Mouse (Mus musculus) forebrain, postnatal 0 days (tissue): ENCODE results near the gene Wbp1. TPM values are rescaled to one million over a fixed set of nuclear protein-coding genes. Genes with fewer than 3 reads are reported as not detected.

Experiments used
- ATAC-seq: fragments of 200-750 bp; cut with Nextera tagmentation; 2 replicates; pipeline ENCODE4 v1.8.0; 2017; ENCODE audit warnings: mild to moderate bottlenecking, moderate library complexity
- DNase-seq: peaks from one replicate; pipeline ENCODE4 v3.0.0-alpha.2; 2015
- H3K27ac ChIP-seq: fragments of 300-500 bp; sonication (generic); 2 replicates; pipeline ENCODE4 v1.5.1; 2014; ENCODE audit warnings: low read depth, mild to moderate bottlenecking, antibody characterized with exemption, low read length, moderate library complexity, mixed read lengths
- H3K27me3 ChIP-seq: fragments of 300-500 bp; sonication (generic); 2 replicates; pipeline ENCODE4 v1.6.1; 2014; ENCODE audit warnings: mild to moderate bottlenecking, low read length, mixed read lengths; ENCODE audit not compliant: insufficient read depth
- H3K36me3 ChIP-seq: fragments of 300-500 bp; sonication (generic); 2 replicates; pipeline ENCODE4 v1.6.1; 2014; ENCODE audit warnings: mild to moderate bottlenecking, moderate library complexity; ENCODE audit not compliant: insufficient read depth
- H3K4me1 ChIP-seq: fragments of 300-500 bp; sonication (generic); 2 replicates; pipeline ENCODE4 v1.6.1; 2014; ENCODE audit warnings: antibody characterized with exemption; ENCODE audit not compliant: insufficient read depth
- H3K4me2 ChIP-seq: fragments of 300-500 bp; sonication (generic); 2 replicates; pipeline ENCODE4 v1.6.1; 2014; ENCODE audit warnings: low read depth, mild to moderate bottlenecking, moderate library complexity
- H3K4me3 ChIP-seq: fragments of 300-500 bp; sonication (generic); 2 replicates; pipeline ENCODE4 v1.5.1; 2014; ENCODE audit warnings: low read depth, low read length, mixed read lengths
- H3K9ac ChIP-seq: fragments of 300-500 bp; sonication (generic); 2 replicates; pipeline ENCODE4 v1.6.1; 2014; ENCODE audit warnings: mild to moderate bottlenecking
- H3K9me3 ChIP-seq: fragments of 300-500 bp; sonication (generic); 2 replicates; pipeline ENCODE4 v1.6.1; 2016; ENCODE audit warnings: low read length
- CTCF ChIP-seq: sonication (generic); IDR thresholded peaks from 2 replicates; pipeline ENCODE4 v1.5.1; 2016; ENCODE audit warnings: antibody characterized with exemption, control low read depth, low read depth
- WGBS: fragments of 180-500 bp; shearing (Covaris S2); extraction: QIAGEN DNeasy Blood & Tissue Kit; methylation state at CpG from one replicate; pipeline ENCODE4 v1.1.7; 2014; 5-methylcytosine and 5-hydroxymethylcytosine counted together
- polyA plus RNA-seq: library from polyadenylated mRNA; unstranded; fragments of >200 nt; fragmentation: Nextera tagmentation; extraction: Ambion mirVana; gene quantifications from 2 replicates; pipeline ENCODE4 v1.2.1, GENCODE M21; 2015
- total RNA-seq: library from RNA; depleted of rRNA; stranded (reverse); fragments of >200 nt; gene quantifications from 2 replicates; pipeline ENCODE4 v1.2.3, GENCODE M21; 2014

Wbp1 gene
- total and polyA plus RNA-seq, 2 experiments from 2014 or later, result 109 to 151 TPM

DNA sequence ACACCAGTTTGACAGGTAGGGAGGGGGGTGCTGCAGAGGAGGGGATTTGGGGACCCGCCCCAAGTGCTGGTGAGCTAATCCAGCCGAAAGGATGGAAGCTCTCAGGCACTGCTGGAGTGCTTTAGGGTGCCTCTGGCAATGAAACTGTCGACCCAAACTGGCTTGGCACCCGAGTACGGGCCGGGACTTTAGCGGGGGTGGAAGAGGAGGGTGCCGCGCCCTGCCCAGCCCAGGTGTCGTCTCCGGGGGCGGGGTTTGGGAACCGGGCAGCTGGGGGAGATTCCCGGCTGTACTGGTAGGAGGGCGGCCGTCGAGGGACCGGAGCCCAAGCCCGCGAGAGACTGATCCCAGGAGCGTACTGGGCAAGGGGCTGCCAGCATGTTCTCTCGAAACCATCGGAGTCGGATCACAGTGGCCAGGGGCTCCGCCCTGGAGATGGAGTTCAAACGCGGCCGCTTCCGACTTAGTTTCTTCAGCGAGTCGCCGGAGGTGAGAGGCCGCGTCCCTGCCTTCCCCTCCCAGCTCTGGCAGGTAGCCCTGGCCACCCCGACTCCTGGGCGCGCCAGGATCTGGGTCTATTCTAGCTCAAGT lies 14.3 kb upstream of the Wbp1 start:
- ATAC-seq (no peak), DNase-seq (no peak)
- H3K9me3 ChIP-seq, result no peaks in the 10 kb centered on the region
- peak overlapping the region; percentile 48 for H3K4me2 ChIP-seq
- 9% methylated on average over 37 of the region's 37 CpGs for WGBS
- no peaks in the 10 kb centered on the region for H3K36me3 ChIP-seq
- no peaks in the 10 kb centered on the region for H3K4me1 ChIP-seq
- H3K27me3 ChIP-seq, result peaks cover 10% of the 10 kb centered on the region; the same call in 1 of the 2 replicates
- H3K27ac ChIP-seq, result no peak overlapping the region
- H3K4me3 ChIP-seq, result no peak overlapping the region
- TF ChIP-seq CTCF, result no peak
- no peak overlapping the region for H3K9ac ChIP-seq

- WGBS, result 60% methylated on average over 7 of the region's 7 CpGs
- TF ChIP-seq CTCF, result no peak
- no peak within 1 kb of the TSS for H3K27ac ChIP-seq
- H3K4me1 ChIP-seq, result no peaks in the 10 kb centered on the region
- no peaks in the 10 kb centered on the region for H3K36me3 ChIP-seq
- peak within 1 kb of the TSS; percentile 48 for H3K4me2 ChIP-seq
- ATAC-seq (no peak), DNase-seq (no peak)
- peaks cover 10% of the 10 kb centered on the region; the same call in 1 of the 2 replicates for H3K27me3 ChIP-seq
- H3K9ac ChIP-seq, result no peak within 1 kb of the TSS
- no peak within 1 kb of the TSS for H3K4me3 ChIP-seq
- H3K9me3 ChIP-seq, result no peaks in the 10 kb centered on the region
These were observed 13.7 kb upstream of the Wbp1 start, which contains the start of gene Rtkn for GRCm38 (mm10) chr6:83134951-83135513. TSS of gene Rtkn (plus strand) at chr6:83135463.

DNA sequence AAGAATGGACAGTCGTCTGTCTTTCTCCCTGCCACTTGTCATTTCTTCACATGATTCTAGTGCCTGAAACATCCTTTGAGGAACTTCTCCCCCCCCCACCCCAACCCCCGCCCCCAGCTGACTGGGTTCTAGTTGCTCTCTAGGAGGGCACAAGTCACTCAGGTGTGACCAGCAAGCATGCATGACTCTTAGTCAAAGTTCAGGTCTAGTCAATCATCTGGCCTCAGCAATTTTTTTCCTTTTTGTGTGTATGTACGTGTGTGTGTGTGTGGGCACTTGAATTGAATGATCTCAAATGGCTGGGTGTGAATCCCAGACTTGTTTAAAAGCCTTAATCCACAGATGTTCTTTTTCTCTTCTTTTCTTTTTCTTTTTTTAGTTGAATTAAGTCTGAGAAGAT lies 12.9 kb upstream of the Wbp1 start:
- H3K4me2 ChIP-seq, result no peak overlapping the region
- H3K27me3 ChIP-seq, result peaks cover 10% of the 10 kb centered on the region; the same call in 1 of the 2 replicates
- ATAC-seq (no peak), DNase-seq (no peak)
- H3K36me3 ChIP-seq, result no peaks in the 10 kb centered on the region
- no peak overlapping the region for H3K9ac ChIP-seq
- TF ChIP-seq CTCF, result no peak
- no peaks in the 10 kb centered on the region for H3K4me1 ChIP-seq
- no peak overlapping the region for H3K27ac ChIP-seq
- no peaks in the 10 kb centered on the region for H3K9me3 ChIP-seq
- 68% methylated on average over 3 of the region's 3 CpGs for WGBS
- no peak overlapping the region for H3K4me3 ChIP-seq

- Histone ChIP-seq H3K9me3 (no peaks in the 10 kb centered on the region), H3K4me2 (no peak overlapping the region), H3K36me3 (no peaks in the 10 kb centered on the region), H3K27ac (no peak overlapping the region), H3K4me1 (no peaks in the 10 kb centered on the region), H3K27me3 (peaks cover 10% of the 10 kb centered on the region; the same call in 1 of the 2 replicates), H3K4me3 (no peak overlapping the region), H3K9ac (no peak overlapping the region)
- WGBS, result 86% methylated on average over 9 of the region's 9 CpGs
- DNase-seq (no peak), ATAC-seq (no peak)
- TF ChIP-seq CTCF, result no peak
These were observed 11.0 kb upstream of the Wbp1 start for GRCm38 (mm10) chr6:83132176-83132919.

DNA sequence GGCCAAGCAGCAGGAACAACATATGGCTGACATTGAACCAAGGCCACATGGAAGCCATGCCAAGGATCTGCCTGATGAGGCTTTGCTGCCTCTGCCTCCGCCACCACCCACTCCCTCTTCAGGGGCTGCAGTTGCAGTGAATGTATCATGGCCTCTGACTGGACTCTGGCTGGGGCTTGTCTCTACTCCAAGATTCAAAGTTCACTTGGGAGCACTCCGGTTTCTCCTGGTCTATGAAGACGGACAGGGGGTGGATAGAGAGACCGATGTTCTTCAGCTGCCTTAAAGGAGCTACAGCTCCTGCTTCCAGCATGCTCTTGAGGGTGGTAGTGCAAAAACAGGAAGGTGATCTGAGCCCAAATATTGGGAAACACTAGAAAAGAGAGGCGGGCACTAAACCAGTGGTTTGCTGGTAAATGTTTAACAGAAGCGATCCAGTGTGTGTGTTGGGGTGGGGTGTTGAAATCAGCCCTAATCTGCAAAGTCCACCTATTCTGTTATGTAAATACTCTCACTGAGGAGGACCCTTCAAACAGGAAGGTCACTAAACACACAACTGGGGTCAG lies 10.2 kb upstream of the Wbp1 start:
- ATAC-seq (no peak), DNase-seq (no peak)
- peaks cover 10% of the 10 kb centered on the region; the same call in 1 of the 2 replicates for H3K27me3 ChIP-seq
- H3K4me3 ChIP-seq, result no peak overlapping the region
- no peaks in the 10 kb centered on the region for H3K9me3 ChIP-seq
- H3K9ac ChIP-seq, result no peak overlapping the region
- H3K4me1 ChIP-seq, result no peaks in the 10 kb centered on the region
- H3K27ac ChIP-seq, result no peak overlapping the region
- no peak overlapping the region for H3K4me2 ChIP-seq
- WGBS, result 75% methylated on average over 6 of the region's 6 CpGs
- TF ChIP-seq CTCF, result no peak
- H3K36me3 ChIP-seq, result no peaks in the 10 kb centered on the region

- no peak overlapping the region for H3K27ac ChIP-seq
- H3K27me3 ChIP-seq, result no peaks in the 10 kb centered on the region
- no peak overlapping the region for H3K4me3 ChIP-seq
- 94% methylated on average over 5 of the region's 5 CpGs for WGBS
- H3K4me2 ChIP-seq, result no peak overlapping the region
- no peaks in the 10 kb centered on the region for H3K36me3 ChIP-seq
- no peak overlapping the region for H3K9ac ChIP-seq
- DNase-seq (no peak), ATAC-seq (no peak)
- TF ChIP-seq CTCF, result peak; percentile 23
- peaks cover 10% of the 10 kb centered on the region for H3K4me1 ChIP-seq
- H3K9me3 ChIP-seq, result no peaks in the 10 kb centered on the region
These were observed 6.1 kb upstream of the Wbp1 start for GRCm38 (mm10) chr6:83127419-83127818.

DNA sequence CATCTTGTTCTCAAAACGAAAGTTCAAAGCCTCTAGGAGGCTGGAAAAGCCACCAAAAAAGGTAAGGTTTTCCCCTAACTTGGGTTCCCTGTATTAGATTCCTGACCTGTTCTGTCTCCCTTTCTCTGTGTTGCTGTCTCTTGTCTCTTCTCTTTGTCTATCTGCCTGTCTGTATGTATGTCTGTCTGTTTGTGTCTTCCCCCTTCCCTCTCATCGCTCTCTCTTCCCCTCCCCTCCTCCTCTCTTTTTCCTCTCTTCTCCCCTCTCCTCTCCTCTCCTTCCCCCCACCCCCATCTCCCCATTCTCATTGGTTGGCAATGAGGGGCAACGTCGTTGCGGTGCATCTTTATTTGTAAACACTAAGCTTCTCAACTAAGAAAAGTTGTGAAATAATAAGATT lies 4.0 kb upstream of the Wbp1 start, which contains the start of gene Ino80b:
Gene Ino80b (minus strand): TSS at position 101 of the 400 bp plus-strand sequence.
- WGBS, result 23% methylated on average over 5 of the region's 5 CpGs
- H3K4me3 ChIP-seq, result peak within 1 kb of the TSS; percentile 63
- H3K4me2 ChIP-seq, result peak within 1 kb of the TSS; percentile 93
- H3K27ac ChIP-seq, result no peak within 1 kb of the TSS
- DNase-seq (no peak), ATAC-seq (no peak)
- H3K36me3 ChIP-seq, result no peaks in the 10 kb centered on the region
- TF ChIP-seq CTCF, result no peak
- peaks cover 18% of the 10 kb centered on the region for H3K4me1 ChIP-seq
- H3K9ac ChIP-seq, result peak within 1 kb of the TSS; percentile 48
- no peaks in the 10 kb centered on the region for H3K9me3 ChIP-seq
- H3K27me3 ChIP-seq, result no peaks in the 10 kb centered on the region
